Mouse (Mus musculus) Muller cell, postnatal 12 days (primary cell): ENCODE measurements at regions not wholly inside any gene's neighbourhood (a gene's known extent, or its start where the extent isn't known, plus 50 kb on each side); places are given as distances from the start of the nearest gene placed in this dataset.

ENCODE experiments used
- DNase-seq: peaks from one replicate; pipeline ENCODE4 v3.0.0-alpha.2; 2015; ENCODE audit errors: inconsistent ontology term

GRCm38 (mm10) chrX:11487876-11488275 is 160.3 kb downstream of the H2al1j start:
- DNase-seq = no peak

GRCm38 (mm10) chrX:11490146-11490693 is 162.6 kb downstream of the H2al1j start:
- peak; percentile 47 for DNase-seq

GRCm38 (mm10) chrX:11491235-11491634 is 163.6 kb downstream of the H2al1j start:
- DNase-seq = peak; percentile 65

GRCm38 (mm10) chrX:11491676-11492391 is 164.2 kb downstream of the H2al1j start:
- peak; percentile 40 for DNase-seq

- peak; percentile 55 for DNase-seq
Observed at GRCm38 (mm10) chrX:11493526-11494245, 166.1 kb downstream of the H2al1j start.

- DNase-seq = no peak
Observed at GRCm38 (mm10) chrX:11494246-11494630, 166.6 kb downstream of the H2al1j start.

- peak; percentile 67 for DNase-seq
Observed at GRCm38 (mm10) chrX:11512439-11512838, 184.8 kb downstream of the H2al1j start.

GRCm38 (mm10) chrX:11512928-11513327 is 185.3 kb downstream of the H2al1j start:
- peak; percentile 30 for DNase-seq

- DNase-seq = no peak
Observed at GRCm38 (mm10) chrX:11523791-11524190, 196.2 kb downstream of the H2al1j start.

- no peak for DNase-seq
Observed at GRCm38 (mm10) chrX:11525326-11525725, 197.7 kb downstream of the H2al1j start.

- peak; percentile 82 for DNase-seq
Observed at GRCm38 (mm10) chrX:11528589-11528988, 201.0 kb downstream of the H2al1j start.

- no peak for DNase-seq
Observed at GRCm38 (mm10) chrX:11529221-11529620, 201.6 kb downstream of the H2al1j start.

- no peak for DNase-seq
Observed at GRCm38 (mm10) chrX:11532817-11533216, 205.2 kb downstream of the H2al1j start.

- DNase-seq = no peak
Observed at GRCm38 (mm10) chrX:11533871-11534270, 206.2 kb downstream of the H2al1j start.

- DNase-seq = no peak
Observed at GRCm38 (mm10) chrX:11541011-11541410, 213.4 kb downstream of the H2al1j start.

GRCm38 (mm10) chrX:11550164-11550851 is 222.7 kb downstream of the H2al1j start:
- DNase-seq = peak; percentile 28

- no peak for DNase-seq
Observed at GRCm38 (mm10) chrX:11552177-11552576, 224.6 kb downstream of the H2al1j start.

- peak; percentile 39 for DNase-seq
Observed at GRCm38 (mm10) chrX:11555035-11555570, 227.5 kb downstream of the H2al1j start.

GRCm38 (mm10) chrX:11558260-11558659 is 230.6 kb downstream of the H2al1j start:
- no peak for DNase-seq

- DNase-seq = no peak
Observed at GRCm38 (mm10) chrX:11560550-11561276, 233.1 kb downstream of the H2al1j start.

GRCm38 (mm10) chrX:11565888-11566287 is 238.3 kb downstream of the H2al1j start:
- no peak for DNase-seq
